Mouse (Mus musculus) gonadal fat pad, adult 2 months (tissue): ENCODE results near the gene Alg9. TPM values are rescaled to one million over a fixed set of nuclear protein-coding genes. Genes with fewer than 3 reads are reported as not detected.

Experiments used
- DNase-seq: peaks from one replicate; pipeline ENCODE4 v3.0.0-alpha.2; 2012; ENCODE audit warnings: low read depth
- polyA plus RNA-seq: library from polyadenylated mRNA; depleted of rRNA; stranded (reverse); fragments of >200 nt; gene quantifications from 2 replicates; pipeline ENCODE4 v1.2.3, GENCODE M21; 2012

Gene Alg9
- polyA plus RNA-seq, 1 experiment = 55.4 TPM

DNA sequence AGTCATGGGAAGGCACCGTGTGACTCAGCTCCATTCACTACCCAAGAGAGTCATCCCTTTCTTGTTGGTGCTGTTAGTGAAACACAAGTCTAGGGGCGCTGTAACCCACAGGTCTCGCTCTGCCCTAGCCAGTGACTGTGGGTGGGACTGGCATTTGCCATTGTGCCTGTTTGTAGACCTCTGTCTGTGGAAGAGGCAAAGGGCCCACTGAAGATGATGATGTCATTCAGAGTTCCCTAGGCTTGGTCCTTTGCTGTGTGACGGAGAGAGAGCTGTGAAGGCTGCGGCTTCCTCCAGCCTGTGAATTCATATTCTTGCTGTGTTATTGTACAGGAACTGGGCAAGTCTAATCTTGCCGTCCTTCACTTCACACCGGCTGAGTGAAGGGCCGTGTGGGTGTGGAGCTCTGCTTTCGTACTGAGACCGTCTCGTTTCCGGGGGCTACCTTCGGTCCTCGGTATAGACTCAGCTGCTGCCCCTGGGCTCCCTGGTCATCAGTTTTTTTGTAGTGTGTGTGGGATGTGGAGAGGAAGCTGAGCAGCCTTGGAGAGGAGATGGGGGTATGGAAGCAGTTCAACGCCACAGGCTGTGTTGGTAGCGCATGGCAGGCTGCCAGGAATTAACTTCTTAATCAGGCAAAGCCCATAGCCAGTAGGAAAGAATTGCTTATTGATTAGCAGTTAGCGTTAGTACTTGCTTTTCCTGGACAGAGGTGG is 78.0 kb downstream of the Alg9 start:
- peak; percentile 67 for DNase-seq

DNA sequence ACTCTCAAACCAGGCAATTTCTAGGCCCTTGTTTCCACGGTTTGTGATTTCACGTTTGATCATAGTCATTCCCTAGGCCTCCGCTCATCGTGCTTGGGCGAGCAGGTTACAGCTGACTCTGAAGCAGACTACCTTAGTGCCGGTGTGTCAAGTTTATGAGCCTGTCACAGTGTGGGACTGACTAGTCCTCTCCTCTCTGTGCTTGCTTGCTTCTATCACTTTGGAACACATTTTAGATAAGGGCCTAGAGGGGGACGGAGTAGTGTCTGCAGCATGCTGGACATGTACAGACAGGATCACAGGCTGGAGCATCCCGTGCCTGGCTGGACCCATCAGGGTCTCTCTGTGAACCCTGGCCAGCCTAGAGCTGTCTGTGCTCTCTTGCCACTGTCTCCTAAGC is 79.6 kb downstream of the Alg9 start:
- DNase-seq = no peak

DNA sequence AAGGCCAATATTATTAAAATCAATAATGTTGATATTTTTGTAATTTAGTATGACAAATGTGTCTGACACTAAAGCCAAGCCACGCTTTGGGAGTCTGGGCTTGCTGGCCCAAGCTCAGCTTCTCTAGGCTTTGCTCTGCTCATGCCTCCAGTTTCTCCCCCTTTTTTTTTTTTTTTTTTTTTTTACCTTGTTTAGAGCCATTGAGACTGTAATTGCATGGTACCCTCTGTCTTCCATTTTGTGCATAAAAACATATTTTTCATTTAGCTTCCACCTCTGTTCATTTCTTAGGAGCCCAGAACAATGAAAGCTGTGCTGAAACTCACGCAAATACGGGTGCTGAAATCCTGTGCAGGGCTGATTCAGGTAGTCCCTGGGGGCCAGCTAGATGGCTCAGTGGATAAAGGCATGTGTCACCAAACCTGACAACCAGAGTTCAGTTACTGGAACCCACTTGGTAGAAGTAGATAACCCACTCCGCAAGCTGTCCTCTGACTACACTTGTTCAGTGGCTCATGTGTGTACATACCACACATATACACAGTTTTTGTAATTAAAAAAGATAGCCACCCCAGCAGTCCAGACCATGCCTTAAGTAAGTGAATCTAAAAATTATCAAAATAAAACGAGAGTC is 80.4 kb downstream of the Alg9 start:
- no peak for DNase-seq

DNA sequence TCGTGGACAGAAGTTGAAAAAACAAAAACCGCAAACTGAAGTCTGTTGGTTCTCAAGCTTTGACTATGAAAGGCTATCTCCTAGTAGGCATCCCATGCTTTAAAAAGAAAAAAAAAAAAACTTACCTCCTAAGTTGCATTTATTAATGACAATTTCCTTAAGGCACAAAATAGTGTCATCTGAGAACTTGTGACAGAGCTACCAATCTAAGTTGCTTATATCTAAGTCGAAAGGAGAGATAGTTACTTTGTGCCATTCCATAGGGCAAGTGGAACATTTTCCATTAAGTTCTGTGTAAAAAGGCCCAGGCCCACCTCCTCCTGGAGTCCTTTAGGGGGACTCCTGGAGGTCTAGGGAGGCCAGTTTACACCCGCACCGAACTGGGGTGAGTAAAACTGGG is 81.0 kb downstream of the Alg9 start:
- no peak for DNase-seq

DNA sequence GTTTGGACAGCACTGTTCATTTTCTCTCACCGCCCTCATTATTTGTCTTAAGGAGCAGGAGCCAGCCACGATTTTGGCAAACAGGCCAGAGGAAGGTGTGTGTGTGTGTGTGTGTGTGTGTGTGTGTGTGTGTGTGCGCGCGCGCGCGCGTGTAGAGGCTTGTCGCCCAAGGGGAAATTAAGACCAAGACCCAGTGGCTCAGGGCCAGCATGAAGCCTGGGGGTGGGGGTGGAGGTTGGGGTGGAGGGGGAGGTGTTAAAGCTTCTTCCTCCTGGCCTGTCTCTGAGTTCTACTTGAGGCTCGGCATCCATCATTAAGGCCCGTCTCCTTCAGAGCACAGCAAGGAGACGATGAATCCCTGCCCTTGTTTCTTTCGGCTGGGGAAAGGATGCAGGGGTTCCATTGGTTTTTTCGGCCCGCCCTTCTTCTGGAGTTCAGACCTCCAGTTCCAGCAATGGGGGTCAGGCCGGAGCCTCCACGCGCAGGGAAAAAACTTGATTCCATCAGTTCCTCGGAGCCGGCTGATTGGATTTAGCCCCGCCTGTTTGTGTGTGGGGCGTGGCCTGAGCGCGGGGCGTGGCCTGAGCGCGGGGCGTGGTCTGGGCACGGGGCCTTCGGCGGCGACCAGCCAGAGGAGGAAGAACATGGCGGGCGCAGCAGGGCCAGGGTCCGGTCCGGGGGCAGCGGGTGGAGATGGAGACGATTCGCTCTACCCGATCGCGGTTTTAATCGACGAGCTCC is 81.7 kb downstream of the Alg9 start:
- no peak for DNase-seq

DNA sequence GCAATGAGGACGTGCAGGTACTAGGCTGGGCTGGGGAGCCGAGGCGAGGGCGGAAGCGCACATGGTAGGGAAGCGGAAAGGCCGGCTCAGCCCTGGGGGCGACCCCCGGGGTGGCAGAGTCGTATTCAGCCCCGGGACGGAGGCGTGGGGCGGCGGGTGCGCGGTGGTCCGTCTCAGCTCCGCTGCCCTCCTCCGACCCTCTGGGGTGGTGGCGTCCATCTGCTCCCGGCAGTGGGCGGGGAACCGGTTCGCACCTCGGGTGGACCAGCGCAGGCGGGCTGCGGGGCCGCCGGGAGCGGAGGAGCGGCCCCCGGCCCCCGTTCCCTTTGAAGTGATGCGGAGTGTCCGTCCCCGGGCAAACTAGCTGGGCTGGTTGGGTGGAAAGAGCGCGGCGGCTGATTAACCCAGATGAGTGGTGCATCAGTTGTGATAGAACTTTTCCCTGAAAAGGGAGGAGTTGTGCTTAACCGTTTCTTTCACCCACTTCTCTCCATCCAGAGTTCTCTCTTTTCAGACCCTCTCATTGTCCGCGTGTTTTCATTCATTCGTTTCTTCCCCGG is 82.3 kb downstream of the Alg9 start:
- no peak for DNase-seq

DNA sequence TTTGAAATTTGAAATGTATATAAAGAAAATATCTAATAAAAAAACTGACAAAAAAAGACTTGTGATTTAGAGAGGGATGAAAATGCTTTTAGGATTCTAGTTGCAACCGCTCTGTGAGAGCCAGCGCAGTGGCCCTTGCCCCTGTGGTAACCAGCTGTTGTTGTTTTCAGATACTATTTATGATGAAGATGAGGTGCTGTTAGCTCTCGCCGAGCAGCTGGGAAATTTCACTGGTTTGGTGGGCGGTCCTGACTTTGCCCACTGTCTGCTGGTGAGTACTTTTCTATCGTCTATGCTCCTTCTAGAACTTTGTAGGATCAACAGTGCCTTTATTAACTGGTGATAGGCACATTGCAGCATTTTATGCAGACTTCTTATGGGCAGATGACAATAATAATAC is 83.9 kb downstream of the Alg9 start:
- DNase-seq = no peak

DNA sequence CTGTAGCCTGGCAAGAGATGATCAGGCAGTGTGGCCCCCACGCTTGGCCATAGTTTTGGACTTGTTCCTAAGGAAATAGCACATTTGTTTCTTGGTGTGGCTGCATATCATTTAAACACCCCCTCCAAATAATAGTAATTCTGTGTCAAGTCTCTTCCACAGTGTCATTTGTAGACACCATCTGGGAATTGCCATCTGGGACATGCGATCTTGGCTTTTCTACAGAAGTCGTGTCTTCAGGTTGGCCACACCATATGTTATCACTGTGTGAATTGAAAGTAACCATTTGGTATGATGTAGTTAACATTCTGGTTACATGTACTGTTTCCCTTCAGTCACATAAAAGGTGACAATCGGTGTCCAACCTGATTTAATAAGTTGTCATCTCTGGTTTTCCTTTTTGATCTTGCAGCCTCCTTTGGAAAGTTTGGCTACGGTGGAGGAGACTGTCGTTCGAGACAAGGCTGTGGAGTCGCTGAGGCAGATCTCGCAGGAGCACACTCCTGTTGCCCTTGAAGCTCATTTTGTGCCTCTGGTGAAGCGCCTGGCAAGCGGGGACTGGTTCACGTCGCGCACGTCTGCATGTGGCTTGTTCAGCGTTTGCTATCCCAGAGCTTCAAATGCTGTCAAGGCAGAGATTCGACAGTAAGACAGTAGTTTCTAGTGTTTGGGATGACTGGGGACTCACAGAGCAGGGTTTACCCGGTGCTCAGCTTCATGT is 86.5 kb downstream of the Alg9 start:
- no peak for DNase-seq

DNA sequence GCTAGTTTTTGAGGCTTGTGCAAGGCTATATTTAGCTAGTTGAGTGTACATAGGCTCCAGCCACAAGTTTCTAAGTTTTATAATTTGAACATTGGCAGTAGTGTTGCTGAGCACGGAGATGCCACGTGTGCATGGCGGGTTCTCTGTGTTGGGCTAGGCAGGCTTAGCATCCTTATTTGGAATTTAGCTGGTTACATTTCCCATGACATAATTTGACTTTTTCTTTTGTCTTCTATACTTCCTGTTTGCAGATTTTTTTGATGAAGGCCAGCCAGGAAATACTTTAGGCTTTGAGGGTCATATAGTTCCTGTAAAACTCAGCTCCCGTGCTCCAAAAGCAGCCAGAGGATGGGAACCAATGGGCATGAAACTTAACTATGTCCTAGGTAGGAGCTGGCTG is 89.0 kb downstream of the Alg9 start:
- no peak for DNase-seq

DNA sequence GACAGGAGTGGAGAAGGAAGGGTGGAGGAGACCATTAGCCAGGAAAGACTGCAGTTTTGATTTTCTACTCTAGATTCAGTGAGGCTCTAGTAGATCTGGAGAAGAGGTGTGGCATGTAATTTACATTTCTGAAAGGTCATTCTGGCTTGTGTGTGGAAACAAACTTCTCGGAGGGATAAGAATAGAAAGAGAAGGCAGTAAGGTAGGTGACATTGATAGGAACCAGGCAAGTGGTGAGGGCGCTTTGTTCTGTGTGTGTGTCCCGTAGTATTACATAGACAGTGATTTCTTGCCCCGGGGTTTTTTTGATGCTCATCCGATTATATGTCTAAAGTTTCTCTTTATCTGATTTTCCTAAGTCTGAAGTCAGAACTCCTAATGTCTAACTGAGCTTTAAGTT is 90.1 kb downstream of the Alg9 start:
- no peak for DNase-seq

DNA sequence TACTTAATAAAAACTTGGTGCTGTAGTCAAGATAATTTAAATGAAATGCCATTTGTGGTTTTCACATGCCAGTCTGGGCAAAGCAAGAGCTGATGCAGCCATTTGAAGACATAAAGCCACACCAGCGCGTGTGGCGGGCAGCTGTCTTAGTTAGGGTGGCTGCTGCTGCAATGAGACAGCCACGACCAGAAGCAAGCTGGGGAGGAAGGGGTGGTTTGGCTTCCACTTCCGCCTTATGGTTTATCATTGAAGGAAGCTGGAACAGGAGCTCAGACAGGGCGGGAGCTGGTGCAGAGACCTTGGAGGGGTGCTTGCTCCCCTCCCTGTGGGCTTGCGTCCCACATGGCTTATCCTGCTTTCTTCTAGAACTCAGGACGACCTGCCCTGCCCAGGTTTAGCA is 91.0 kb downstream of the Alg9 start:
- DNase-seq = no peak

DNA sequence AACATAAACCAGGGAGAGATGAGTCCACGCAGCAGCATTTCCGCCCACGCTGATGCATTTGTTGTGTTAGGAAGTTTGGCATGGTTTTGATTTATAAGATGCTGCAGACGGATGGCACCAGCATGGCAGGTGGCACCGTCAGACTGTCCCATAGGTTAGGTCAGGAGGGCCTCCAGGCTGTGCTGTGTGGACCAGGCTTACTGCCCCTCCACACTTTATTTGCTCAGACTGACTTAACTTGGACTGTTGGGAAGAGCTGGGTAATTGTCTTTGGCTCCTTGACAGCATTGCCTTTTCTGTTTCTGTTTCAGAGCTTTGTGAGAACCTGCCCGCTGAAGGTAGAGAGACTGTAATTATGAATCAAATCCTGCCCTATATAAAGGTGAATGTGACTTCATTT is 92.2 kb downstream of the Alg9 start:
- no peak for DNase-seq

DNA sequence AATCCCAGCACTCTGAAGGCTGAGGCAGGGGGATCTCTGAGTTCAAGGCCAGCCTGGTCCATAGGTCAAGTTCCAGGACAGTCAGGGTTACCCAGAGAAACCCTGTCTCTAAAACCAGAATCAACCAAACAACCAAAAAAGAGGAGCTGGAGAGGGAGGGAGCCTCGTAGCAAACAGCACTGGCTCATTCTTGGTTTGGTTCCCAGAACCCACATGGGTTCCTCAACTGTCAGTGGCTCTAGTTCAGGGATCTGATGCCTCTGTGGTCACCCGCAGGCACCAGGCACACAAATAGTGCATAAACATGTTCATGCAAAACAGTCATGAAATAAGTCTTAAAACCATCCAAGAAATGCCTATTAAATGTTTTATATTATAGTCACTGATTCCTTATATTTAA is 93.4 kb downstream of the Alg9 start:
- no peak for DNase-seq

DNA sequence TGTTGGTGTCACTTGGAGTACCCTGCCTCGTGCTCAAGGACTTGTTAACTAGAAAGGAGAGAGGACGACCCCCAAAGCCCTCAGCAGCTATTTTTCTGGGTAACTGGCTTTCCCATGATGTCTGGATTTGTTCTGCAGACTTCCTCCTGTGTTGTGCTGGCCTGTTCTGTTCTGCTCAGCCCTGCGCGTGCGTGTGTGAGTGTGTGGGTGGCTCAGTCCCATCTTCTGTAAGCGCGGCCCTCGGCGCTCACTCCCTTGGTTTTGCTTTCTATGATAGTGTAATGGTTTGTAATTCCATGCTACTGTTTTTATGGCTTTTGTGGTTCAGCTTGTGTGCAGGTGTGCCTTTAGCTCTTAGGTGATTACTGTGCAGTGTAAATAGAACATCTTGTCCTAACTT is 98.4 kb downstream of the Alg9 start:
- no peak for DNase-seq

DNA sequence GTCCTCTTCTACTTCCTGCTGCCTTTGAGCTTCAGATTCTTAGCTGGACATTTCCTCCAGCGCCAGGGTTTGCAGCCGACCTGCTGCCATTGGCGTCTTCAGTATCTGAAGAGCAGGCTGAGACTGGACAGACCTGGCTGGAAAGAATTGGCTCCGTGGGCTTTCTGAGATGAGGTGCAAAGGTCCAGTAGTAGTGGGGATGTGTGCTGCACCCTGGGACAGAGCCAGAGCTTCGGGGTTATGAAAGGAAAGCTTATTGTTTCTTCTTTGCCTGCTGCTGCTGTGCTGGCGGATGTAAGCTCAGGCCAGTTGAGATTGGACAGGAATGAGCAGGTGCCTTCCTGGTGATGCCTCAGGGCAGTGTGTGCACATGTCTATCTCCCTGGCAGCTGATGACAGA is 99.2 kb downstream of the Alg9 start:
- peak; percentile 56 for DNase-seq

DNA sequence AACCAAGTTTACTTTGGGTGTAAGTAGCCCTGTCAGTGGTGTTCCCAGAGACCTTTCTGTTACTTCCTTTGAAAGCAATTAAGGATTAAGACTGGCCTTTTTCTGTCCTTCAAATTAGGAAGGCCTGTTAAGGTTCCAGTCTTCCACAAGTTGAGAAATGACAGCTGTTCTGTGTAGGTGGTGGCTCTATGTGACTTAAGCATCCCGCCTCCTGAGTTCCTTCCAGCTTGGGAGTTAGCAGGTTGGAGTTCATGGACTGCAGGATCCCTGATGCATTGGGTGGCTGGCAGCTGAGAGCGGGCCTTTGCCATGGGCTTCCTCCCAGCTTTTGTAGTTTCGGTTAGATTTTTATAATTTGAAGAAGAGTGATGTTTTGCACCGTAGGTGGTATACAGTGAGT is 100.7 kb downstream of the Alg9 start:
- peak; percentile 74 for DNase-seq

DNA sequence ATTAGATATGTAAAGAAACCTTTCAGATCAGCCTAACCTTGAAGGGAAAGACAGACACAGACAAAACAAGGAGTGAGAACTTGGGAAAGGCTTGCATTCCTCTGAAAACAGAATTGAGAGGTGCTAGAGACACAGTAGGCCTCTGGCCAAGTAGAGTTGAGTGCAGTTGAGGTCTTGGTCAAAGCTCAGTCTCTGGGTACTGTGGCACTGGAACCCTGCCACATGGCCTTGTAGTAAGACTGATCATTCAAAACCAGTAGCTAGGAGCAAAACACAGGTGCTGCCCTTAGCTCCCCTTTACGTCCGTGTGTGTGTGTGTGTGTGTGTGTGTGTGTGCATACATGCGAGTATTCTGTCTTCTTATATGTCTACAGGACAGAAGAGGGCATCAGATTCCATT is 101.5 kb downstream of the Alg9 start:
- DNase-seq = no peak

DNA sequence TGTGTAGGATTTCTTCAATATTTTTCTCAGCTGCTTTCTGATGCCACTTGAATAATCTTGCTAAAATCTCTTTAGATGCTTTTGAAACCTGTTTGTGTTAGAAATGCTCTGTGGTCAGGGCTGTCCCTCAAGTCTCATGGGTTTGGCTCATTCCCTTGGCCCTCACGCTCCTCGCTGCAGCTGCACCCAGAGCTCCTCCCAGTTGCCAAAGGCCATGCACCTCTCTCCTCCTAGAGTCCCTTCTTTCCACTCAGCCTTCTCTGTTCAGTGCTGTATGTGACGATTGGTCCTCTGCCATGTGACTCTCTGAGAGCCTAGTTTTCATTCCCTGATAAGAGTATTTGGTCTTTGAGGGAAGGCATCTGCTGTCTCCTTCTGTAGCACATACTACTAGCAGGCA is 102.6 kb downstream of the Alg9 start:
- no peak for DNase-seq

DNA sequence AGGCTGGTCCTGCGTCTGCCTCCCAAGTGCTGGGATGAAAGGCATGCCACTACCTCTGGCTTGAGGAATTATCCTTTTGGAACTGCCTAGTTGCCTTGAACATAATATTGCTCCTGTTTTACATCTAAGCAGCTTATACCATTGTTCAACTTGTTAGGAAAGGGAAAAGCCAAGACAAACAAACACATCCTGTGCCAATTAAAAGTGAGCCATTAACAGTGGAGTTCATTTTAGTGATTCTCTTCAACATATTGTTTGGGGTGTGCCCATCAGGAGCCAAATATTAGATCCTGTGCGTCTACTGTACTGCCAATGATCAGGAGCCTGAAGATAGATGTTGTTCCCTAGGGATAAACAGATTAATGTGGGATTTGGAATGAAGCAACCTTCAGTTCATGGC is 107.4 kb downstream of the Alg9 start:
- DNase-seq = no peak

DNA sequence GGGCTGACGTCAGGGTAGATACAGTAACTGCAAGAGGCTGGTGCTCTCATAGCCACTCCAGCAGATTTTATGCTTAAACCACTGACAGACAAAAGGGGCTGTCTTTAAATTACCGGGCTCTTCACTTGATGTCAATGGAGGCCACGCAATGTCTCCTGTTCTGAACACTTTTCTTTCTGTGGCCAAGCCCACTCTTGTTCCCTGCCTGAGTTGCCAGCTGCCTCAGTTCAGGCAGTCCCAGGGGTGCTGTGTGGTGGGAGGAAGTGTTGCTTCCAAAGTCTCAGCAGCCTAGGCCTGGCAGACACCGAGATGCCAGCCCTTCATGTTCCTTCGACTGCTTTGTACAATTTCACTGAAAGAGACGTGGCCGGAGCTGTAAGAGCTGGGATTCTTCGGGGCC is 109.3 kb downstream of the Alg9 start:
- no peak for DNase-seq

DNA sequence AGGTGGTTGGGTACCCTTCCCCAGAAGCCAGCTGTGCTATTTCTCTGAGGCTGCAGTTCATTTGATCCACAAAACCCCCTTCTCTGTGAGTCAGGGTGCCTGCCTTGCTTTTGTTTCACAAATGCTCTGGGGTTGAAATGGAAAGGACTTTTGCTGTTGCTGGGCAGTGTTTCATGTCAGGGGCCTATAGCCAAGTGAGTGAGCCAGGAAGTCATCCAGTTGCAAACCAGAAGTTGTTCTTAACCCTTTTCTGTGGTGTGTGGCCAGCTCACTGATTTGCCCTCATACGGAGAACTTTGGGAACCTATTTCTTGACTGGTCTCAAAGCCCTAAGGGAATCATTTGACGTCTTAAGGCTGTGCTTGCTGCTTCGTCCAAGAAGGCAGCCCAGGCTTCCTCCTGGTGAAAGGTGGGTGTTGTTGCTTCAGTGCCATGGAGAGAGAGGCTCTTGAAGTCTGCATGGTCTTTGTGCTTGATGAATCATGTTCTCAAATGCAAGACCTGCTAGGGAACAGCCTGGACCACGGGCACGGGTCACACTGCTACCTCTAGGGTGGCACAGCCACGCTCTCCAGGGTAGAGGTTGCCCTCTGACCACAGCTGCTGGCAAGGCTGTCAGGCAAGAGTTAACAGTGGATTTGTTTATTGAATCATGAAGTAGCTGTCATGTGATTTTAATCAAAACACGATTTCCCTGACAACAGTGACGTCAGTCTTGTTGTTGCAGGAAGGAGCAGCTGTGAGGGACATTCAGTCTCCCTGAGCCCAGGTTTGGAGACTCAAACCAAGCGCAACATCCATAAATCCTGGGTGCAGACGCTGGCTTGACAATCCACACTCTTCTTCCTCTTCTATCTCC is 110.2 kb downstream of the Alg9 start:
- DNase-seq = no peak
